Mouse (Mus musculus): ENCODE results near the gene Bak1.

GRCm38 (mm10) chr17:26979426-26979825 lies 49.4 kb downstream of the Bak1 start:
- no peak for TF ChIP-seq CTCF (conservative IDR thresholded peaks at IDR 0.05; ENCODE audit: low read length)
- TF ChIP-seq NANOG (IDR thresholded peaks at IDR 0.05; ENCODE audit: borderline replicate concordance, low read length): no peak
- no peak for TF ChIP-seq POU5F1 (IDR thresholded peaks at IDR 0.05; ENCODE audit: borderline replicate concordance, low read length)

Data from E14TG2a.4 (cell line).